Mouse (Mus musculus): ENCODE data around the gene Dab2. TPM values are rescaled to one million over a fixed set of nuclear protein-coding genes. Genes with fewer than 3 reads are reported as not detected.

Dab2 gene
- polyA plus RNA-seq, 1 experiment from 2014 or later = 10.6 TPM

GRCm38 (mm10) chr15:6302219-6302618 is 2.6 kb downstream of the Dab2 start:
- no peak overlapping the region for H3K9ac ChIP-seq
- H3K27ac ChIP-seq = no peak overlapping the region
- no peaks in the 10 kb centered on the region for H3K9me3 ChIP-seq (replicated peaks)
- no peak overlapping the region for H3K4me3 ChIP-seq
- no peak for ATAC-seq
- H3K27me3 ChIP-seq = no peaks in the 10 kb centered on the region
- H3K4me2 ChIP-seq = no peak overlapping the region
- H3K36me3 ChIP-seq (ENCODE audit: poor library complexity, severe bottlenecking) = no peaks in the 10 kb centered on the region
- WGBS = 82% methylated on average over 4 of the region's 4 CpGs
- no peaks in the 10 kb centered on the region for H3K4me1 ChIP-seq

DNA sequence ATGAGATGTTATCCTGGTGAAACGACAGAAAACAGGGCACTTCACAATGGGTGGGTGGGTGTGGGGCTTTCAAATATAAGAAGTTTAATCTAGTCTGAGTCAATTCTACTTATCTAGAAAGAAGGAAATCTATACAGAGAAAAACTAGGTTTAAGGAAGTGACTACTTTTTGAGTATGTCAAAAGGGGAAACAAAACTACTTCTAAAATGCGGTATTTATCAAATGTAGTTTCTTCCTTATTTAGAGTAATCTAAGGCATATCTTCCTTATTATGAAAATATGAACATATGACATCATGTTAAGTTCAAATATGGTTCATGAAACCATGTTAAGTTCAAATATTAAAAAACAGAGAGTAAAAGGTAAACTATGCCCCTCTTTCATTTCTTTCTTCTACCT is 4.2 kb downstream of the Dab2 start:
- Histone ChIP-seq H3K4me2 (no peak overlapping the region), H3K4me1 (no peaks in the 10 kb centered on the region), H3K4me3 (no peak overlapping the region), H3K9me3 (replicated peaks) (no peaks in the 10 kb centered on the region), H3K9ac (no peak overlapping the region), H3K36me3 (ENCODE audit: poor library complexity, severe bottlenecking) (no peaks in the 10 kb centered on the region), H3K27ac (no peak overlapping the region), H3K27me3 (no peaks in the 10 kb centered on the region)
- WGBS = 78% methylated on average over 2 of the region's 2 CpGs
- ATAC-seq = no peak

DNA sequence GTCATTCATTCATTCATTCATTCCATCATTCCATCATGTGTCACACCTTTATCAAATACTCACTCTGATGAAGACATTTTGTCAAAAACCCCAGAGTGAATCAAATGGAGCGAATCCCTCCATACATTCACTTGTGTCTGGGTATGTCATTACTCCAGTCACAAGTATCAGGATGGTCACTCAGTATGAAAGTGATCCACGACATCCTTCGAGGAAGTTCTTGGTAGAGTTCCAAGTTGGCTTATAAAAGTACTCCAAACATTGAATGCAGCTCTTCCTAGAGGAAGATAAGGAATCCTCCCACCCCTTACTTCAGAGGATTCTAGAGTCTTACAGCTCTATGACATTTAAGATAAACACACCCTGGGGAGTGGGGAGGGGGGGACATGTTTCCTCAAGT is 10.0 kb downstream of the Dab2 start:
- ATAC-seq = no peak
- no peaks in the 10 kb centered on the region for H3K36me3 ChIP-seq (ENCODE audit: poor library complexity, severe bottlenecking)
- H3K27me3 ChIP-seq = no peaks in the 10 kb centered on the region
- WGBS = 83% methylated on average over 3 of the region's 3 CpGs
- H3K27ac ChIP-seq = no peak overlapping the region
- H3K4me3 ChIP-seq = no peak overlapping the region
- no peak overlapping the region for H3K4me2 ChIP-seq
- no peak overlapping the region for H3K9ac ChIP-seq
- H3K4me1 ChIP-seq = no peaks in the 10 kb centered on the region
- no peaks in the 10 kb centered on the region for H3K9me3 ChIP-seq (replicated peaks)

- no peak overlapping the region for H3K27ac ChIP-seq
- no peak overlapping the region for H3K4me3 ChIP-seq
- no peaks in the 10 kb centered on the region for H3K4me1 ChIP-seq
- H3K36me3 ChIP-seq (ENCODE audit: poor library complexity, severe bottlenecking) = no peaks in the 10 kb centered on the region
- H3K4me2 ChIP-seq = no peak overlapping the region
- H3K27me3 ChIP-seq = no peaks in the 10 kb centered on the region
- WGBS = 83% methylated on average over 4 of the region's 4 CpGs
- H3K9ac ChIP-seq = no peak overlapping the region
- H3K9me3 ChIP-seq (replicated peaks) = no peaks in the 10 kb centered on the region
- no peak for ATAC-seq
Measured at GRCm38 (mm10) chr15:6310417-6310816, 10.8 kb downstream of the Dab2 start.

DNA sequence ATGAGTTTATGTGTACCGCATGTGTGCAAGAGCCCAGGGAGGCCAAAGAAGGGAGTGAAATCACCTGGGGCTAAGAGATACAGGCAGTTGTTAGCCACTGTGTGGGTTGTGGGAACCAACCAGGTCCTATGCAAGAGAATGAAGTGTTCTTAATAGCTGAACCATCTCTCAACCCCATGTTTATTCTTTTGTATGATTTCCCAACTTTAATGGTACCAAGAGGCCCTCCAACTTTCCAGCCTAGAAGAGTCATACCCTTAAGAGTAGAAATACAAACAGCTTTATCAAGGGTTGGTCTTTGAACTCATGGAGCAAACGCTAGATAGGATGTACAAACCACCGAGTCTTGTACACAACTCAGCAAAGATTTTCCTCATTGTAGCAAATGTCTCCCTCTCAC is 12.8 kb downstream of the Dab2 start:
- ATAC-seq = no peak
- Histone ChIP-seq H3K4me2 (no peak overlapping the region), H3K9me3 (replicated peaks) (no peaks in the 10 kb centered on the region), H3K27me3 (no peaks in the 10 kb centered on the region), H3K9ac (no peak overlapping the region), H3K4me1 (no peaks in the 10 kb centered on the region), H3K27ac (no peak overlapping the region), H3K36me3 (ENCODE audit: poor library complexity, severe bottlenecking) (no peaks in the 10 kb centered on the region), H3K4me3 (no peak overlapping the region)
- WGBS = 95% methylated on average over 3 of the region's 3 CpGs

DNA sequence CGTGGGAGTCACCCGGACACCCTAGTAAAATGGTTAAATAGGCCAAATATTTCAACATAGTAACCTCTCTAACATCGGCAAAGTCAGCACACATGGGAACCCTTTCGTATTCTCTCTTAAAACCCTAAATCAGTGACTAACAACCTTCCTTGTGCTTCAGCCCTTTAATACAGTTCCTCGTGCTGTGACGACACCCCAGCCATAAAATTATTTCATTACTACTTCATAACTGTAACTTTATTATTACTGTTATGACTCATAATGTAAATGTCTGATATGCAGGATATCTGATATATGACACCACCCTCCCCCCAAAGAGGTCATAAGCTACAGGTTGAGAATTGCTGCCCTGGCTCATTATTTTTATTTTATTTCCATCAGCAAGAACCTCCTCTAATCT is 19.8 kb downstream of the Dab2 start:
- Histone ChIP-seq H3K4me1 (no peaks in the 10 kb centered on the region), H3K27me3 (no peaks in the 10 kb centered on the region), H3K4me2 (no peak overlapping the region), H3K9ac (no peak overlapping the region), H3K9me3 (replicated peaks) (no peaks in the 10 kb centered on the region), H3K36me3 (ENCODE audit: poor library complexity, severe bottlenecking) (no peaks in the 10 kb centered on the region), H3K27ac (no peak overlapping the region), H3K4me3 (no peak overlapping the region)
- no peak for ATAC-seq
- WGBS = 96% methylated on average over 6 of the region's 6 CpGs

DNA sequence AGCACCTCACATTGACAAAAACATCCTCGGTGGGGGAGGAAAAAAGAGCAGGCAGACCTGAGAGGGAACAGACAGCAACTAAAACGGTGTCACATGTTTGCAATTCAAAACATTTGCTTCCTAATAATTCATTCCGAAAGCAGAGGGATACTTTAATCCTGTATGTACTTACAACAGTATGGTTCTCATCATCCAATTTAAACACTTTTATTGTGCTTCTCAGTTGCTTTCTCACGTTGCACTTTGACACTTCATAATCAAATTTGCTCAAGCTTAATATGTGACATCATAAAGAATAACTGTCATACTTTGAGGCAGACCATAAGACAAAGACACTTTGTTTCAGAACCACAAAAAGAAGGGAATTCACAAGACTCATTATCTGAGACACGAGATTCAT is 20.9 kb downstream of the Dab2 start:
- ATAC-seq = no peak
- 59% methylated on average over 5 of the region's 5 CpGs for WGBS
- H3K27me3 ChIP-seq = no peaks in the 10 kb centered on the region
- H3K27ac ChIP-seq = no peak overlapping the region
- H3K9ac ChIP-seq = no peak overlapping the region
- no peak overlapping the region for H3K4me3 ChIP-seq
- H3K9me3 ChIP-seq (replicated peaks) = no peaks in the 10 kb centered on the region
- H3K4me2 ChIP-seq = no peak overlapping the region
- no peaks in the 10 kb centered on the region for H3K36me3 ChIP-seq (ENCODE audit: poor library complexity, severe bottlenecking)
- no peaks in the 10 kb centered on the region for H3K4me1 ChIP-seq

GRCm38 (mm10) chr15:6321263-6321662 is 21.7 kb downstream of the Dab2 start:
- Histone ChIP-seq H3K9me3 (replicated peaks) (no peaks in the 10 kb centered on the region), H3K4me2 (no peak overlapping the region), H3K36me3 (ENCODE audit: poor library complexity, severe bottlenecking) (no peaks in the 10 kb centered on the region), H3K27ac (no peak overlapping the region), H3K9ac (no peak overlapping the region), H3K4me1 (no peaks in the 10 kb centered on the region), H3K4me3 (no peak overlapping the region), H3K27me3 (no peaks in the 10 kb centered on the region)
- no peak for ATAC-seq
- WGBS = 89% methylated on average over 4 of the region's 4 CpGs

DNA sequence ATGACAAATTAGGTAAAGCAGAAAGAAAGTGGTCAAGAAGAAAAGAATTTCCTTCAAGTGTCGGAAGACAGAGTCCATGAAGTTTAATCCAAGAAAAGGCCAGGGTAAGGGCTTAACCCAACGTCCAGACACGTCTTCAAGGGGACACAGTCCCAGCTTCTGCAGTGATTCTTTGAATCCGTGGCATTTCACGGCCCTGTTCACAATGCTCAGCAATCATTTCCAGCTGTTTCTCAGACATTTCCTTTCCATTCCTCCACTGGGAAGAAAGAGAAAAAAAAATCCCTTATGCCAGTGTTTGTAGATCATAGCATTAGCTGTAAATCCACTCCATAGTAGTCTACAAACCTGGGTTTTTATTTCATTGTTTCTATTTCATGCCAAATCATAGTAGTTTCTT is 22.7 kb downstream of the Dab2 start:
- ATAC-seq = no peak

DNA sequence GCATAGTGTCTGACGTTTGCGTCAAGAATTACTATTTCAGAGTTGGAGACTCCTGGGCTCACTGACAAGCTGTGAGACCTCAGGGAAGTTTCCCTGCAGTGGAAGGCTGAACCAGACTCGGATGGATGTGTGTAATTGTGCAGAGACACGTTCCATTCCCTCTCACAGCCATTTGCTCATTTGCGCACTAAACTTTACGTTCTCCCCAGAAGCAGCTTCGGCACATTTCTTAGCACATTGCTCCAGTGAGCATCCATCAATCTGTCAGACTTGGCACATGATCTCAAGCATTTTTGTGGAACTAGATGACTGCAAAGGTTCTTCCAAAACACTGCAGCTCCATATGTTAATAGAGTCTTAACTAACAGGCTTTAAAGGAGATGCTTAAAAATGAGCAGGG is 24.0 kb downstream of the Dab2 start:
- peak; percentile 83; the same call in 1 of the 2 replicates for ATAC-seq
- no peaks in the 10 kb centered on the region for H3K27me3 ChIP-seq
- H3K36me3 ChIP-seq (ENCODE audit: poor library complexity, severe bottlenecking) = no peaks in the 10 kb centered on the region
- no peak overlapping the region for H3K9ac ChIP-seq
- no peaks in the 10 kb centered on the region for H3K9me3 ChIP-seq (replicated peaks)
- no peak overlapping the region for H3K4me3 ChIP-seq
- H3K4me1 ChIP-seq = no peaks in the 10 kb centered on the region
- H3K4me2 ChIP-seq = no peak overlapping the region
- H3K27ac ChIP-seq = no peak overlapping the region
- WGBS = 84% methylated on average over 7 of the region's 7 CpGs

More for the DNA sequence above, 22.7 kb downstream of the Dab2 start:
- Histone ChIP-seq H3K4me1 (no peaks in the 10 kb centered on the region), H3K4me2 (no peak overlapping the region), H3K36me3 (ENCODE audit: poor library complexity, severe bottlenecking) (no peaks in the 10 kb centered on the region), H3K27me3 (no peaks in the 10 kb centered on the region), H3K9ac (no peak overlapping the region), H3K4me3 (no peak overlapping the region), H3K9me3 (replicated peaks) (no peaks in the 10 kb centered on the region), H3K27ac (no peak overlapping the region)
- WGBS = 52% methylated on average over 5 of the region's 5 CpGs

GRCm38 (mm10) chr15:6325443-6325842 is 25.9 kb downstream of the Dab2 start:
- H3K4me1 ChIP-seq = no peaks in the 10 kb centered on the region
- no peak overlapping the region for H3K9ac ChIP-seq
- no peak overlapping the region for H3K4me2 ChIP-seq
- 85% methylated on average over 4 of the region's 4 CpGs for WGBS
- H3K27ac ChIP-seq = no peak overlapping the region
- H3K4me3 ChIP-seq = no peak overlapping the region
- H3K36me3 ChIP-seq (ENCODE audit: poor library complexity, severe bottlenecking) = no peaks in the 10 kb centered on the region
- no peaks in the 10 kb centered on the region for H3K27me3 ChIP-seq
- no peaks in the 10 kb centered on the region for H3K9me3 ChIP-seq (replicated peaks)
- no peak for ATAC-seq

- no peaks in the 10 kb centered on the region for H3K9me3 ChIP-seq (replicated peaks)
- no peaks in the 10 kb centered on the region for H3K4me1 ChIP-seq
- H3K36me3 ChIP-seq (ENCODE audit: poor library complexity, severe bottlenecking) = no peaks in the 10 kb centered on the region
- no peak for ATAC-seq
- 86% methylated on average over 4 of the region's 4 CpGs for WGBS
- no peak overlapping the region for H3K27ac ChIP-seq
- no peaks in the 10 kb centered on the region for H3K27me3 ChIP-seq
- no peak overlapping the region for H3K4me2 ChIP-seq
- no peak overlapping the region for H3K9ac ChIP-seq
- no peak overlapping the region for H3K4me3 ChIP-seq
Measured at GRCm38 (mm10) chr15:6326011-6326410, 26.4 kb downstream of the Dab2 start.

DNA sequence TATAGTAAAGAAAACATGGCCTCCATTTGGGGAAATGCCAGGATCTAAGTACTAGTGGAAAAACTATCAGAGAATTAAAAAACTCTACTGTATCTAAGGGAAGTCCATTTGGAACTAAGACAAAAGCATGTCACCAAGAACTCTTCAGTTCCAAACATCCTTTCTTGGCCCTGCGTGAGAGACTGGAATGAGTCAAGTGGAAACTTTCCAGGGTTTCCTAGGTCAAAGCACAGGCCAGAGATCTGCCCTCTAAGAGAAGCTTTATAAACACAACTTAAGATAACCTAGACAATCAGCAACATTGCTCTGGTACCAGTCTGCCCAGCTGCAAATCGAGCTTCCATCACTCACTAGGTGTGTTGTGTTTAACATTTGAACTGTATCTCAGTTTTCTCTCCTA is 31.8 kb downstream of the Dab2 start:
- Histone ChIP-seq H3K4me2 (no peak overlapping the region), H3K27me3 (no peaks in the 10 kb centered on the region), H3K27ac (no peak overlapping the region), H3K4me1 (no peaks in the 10 kb centered on the region), H3K36me3 (ENCODE audit: poor library complexity, severe bottlenecking) (no peaks in the 10 kb centered on the region), H3K9ac (no peak overlapping the region), H3K4me3 (no peak overlapping the region), H3K9me3 (replicated peaks) (no peaks in the 10 kb centered on the region)
- 74% methylated on average over 2 of the region's 2 CpGs for WGBS
- no peak for ATAC-seq

Measured in forebrain, embryonic 13.5 days (tissue).